Mouse (Mus musculus) gastrocnemius, adult 8-10 months (tissue): ENCODE measurements at regions not wholly inside any gene's neighbourhood (a gene's known extent, or its start where the extent isn't known, plus 50 kb on each side); places are given as distances from the start of the nearest gene placed in this dataset.

Experiments used
- DNase-seq, 2 experiments: peaks; one replicate each; pipeline ENCODE4 v3.0.0; 2022; ENCODE audit warnings: low spot score in 2 of 2

GRCm38 (mm10) chr11:79881812-79882211, 80.4 kb downstream of the Utp6 start:
- DNase-seq = no peak

- DNase-seq = peak; percentile 22 to 24
Observed at GRCm38 (mm10) chr11:79878091-79878490, 84.1 kb downstream of the Utp6 start.

GRCm38 (mm10) chr11:79877184-79877745, 84.9 kb downstream of the Utp6 start:
- DNase-seq = no peak

- DNase-seq = no peak
Observed at GRCm38 (mm10) chr11:79871783-79872628, 90.2 kb downstream of the Utp6 start.

GRCm38 (mm10) chr11:79870189-79870588, 92.0 kb downstream of the Utp6 start:
- peak in 1 of 2 experiments; percentile 30 for DNase-seq

GRCm38 (mm10) chr11:79869009-79869408, 93.2 kb downstream of the Utp6 start:
- DNase-seq = no peak

- DNase-seq = no peak
Observed at GRCm38 (mm10) chr11:79864836-79865235, 97.4 kb downstream of the Utp6 start.

GRCm38 (mm10) chr11:79863487-79864175, 98.6 kb downstream of the Utp6 start:
- DNase-seq = no peak

GRCm38 (mm10) chr11:79860611-79861067, 101.6 kb downstream of the Utp6 start:
- DNase-seq = no peak

GRCm38 (mm10) chr11:79856376-79856775, 105.8 kb downstream of the Utp6 start:
- no peak for DNase-seq

- DNase-seq = no peak
Observed at GRCm38 (mm10) chr11:79849545-79849944, 112.6 kb downstream of the Utp6 start.

- DNase-seq = peak in 1 of 2 experiments; percentile 22
Observed at GRCm38 (mm10) chr11:79844436-79844835, 117.8 kb downstream of the Utp6 start.

- peak; percentile 25 to 70 for DNase-seq
Observed at GRCm38 (mm10) chr11:79843021-79843420, 119.2 kb downstream of the Utp6 start.

GRCm38 (mm10) chr11:79839973-79840372, 122.2 kb downstream of the Utp6 start:
- no peak for DNase-seq

- DNase-seq = no peak
Observed at GRCm38 (mm10) chr11:79838051-79838450, 124.1 kb downstream of the Utp6 start.

GRCm38 (mm10) chr11:79837076-79837990, 124.9 kb downstream of the Utp6 start:
- no peak for DNase-seq

- no peak for DNase-seq
Observed at GRCm38 (mm10) chr11:79835873-79836272, 126.3 kb downstream of the Utp6 start.

- DNase-seq = no peak
Observed at GRCm38 (mm10) chr11:79833817-79834216, 128.4 kb downstream of the Utp6 start.

GRCm38 (mm10) chr11:79831591-79832320, 130.4 kb downstream of the Utp6 start:
- peak in 1 of 2 experiments; percentile 56 for DNase-seq

- no peak for DNase-seq
Observed at GRCm38 (mm10) chr11:79830567-79831055, 131.6 kb downstream of the Utp6 start.
